Mouse (Mus musculus) stomach, embryonic 16.5 days (tissue): ENCODE data around the gene Dusp1. TPM values are rescaled to one million over a fixed set of nuclear protein-coding genes. Genes with fewer than 3 reads are reported as not detected.
A peak's percentile ranks its signal among the peaks of the same experiment; 100 is the strongest.

Experiments used
- ATAC-seq: fragments of 200-750 bp; cut with Nextera tagmentation; 2 replicates; pipeline ENCODE4 v1.8.0; 2017; ENCODE audit warnings: moderate number of reproducible peaks, moderate TSS enrichment; ENCODE audit not compliant: insufficient read depth, low FRiP score
- H3K27ac ChIP-seq: fragments of 300-500 bp; sonication (generic); 2 replicates; pipeline ENCODE4 v1.5.1; 2014; ENCODE audit warnings: low read length
- H3K27me3 ChIP-seq: fragments of 300-500 bp; sonication (generic); 2 replicates; pipeline ENCODE4 v1.6.1; 2014; ENCODE audit warnings: low read length, control low read depth, mixed read lengths; ENCODE audit not compliant: control insufficient read depth, insufficient read depth
- H3K36me3 ChIP-seq: fragments of 300-500 bp; sonication (generic); 2 replicates; pipeline ENCODE4 v1.6.1; 2014; ENCODE audit warnings: low read length; ENCODE audit not compliant: control insufficient read depth, insufficient read depth
- H3K4me1 ChIP-seq: fragments of 300-500 bp; sonication (generic); 2 replicates; pipeline ENCODE4 v1.6.1; 2014; ENCODE audit warnings: low read length, control low read depth, mixed read lengths; ENCODE audit not compliant: control insufficient read depth, insufficient read depth
- H3K4me2 ChIP-seq: fragments of 300-500 bp; sonication (generic); 2 replicates; pipeline ENCODE4 v1.6.1; 2014; ENCODE audit warnings: low read depth, low read length, mixed read lengths
- H3K4me3 ChIP-seq: fragments of 300-500 bp; sonication (generic); replicated peaks from 2 replicates; pipeline ENCODE4 v1.5.1; 2014; ENCODE audit warnings: mild to moderate bottlenecking, low read length
- H3K9ac ChIP-seq: fragments of 300-500 bp; sonication (generic); 2 replicates; pipeline ENCODE4 v1.6.1; 2014; ENCODE audit warnings: low read length
- H3K9me3 ChIP-seq: fragments of 300-500 bp; sonication (generic); replicated peaks from 2 replicates; pipeline ENCODE4 v1.6.1; 2016; ENCODE audit warnings: low read length, control low read depth; ENCODE audit not compliant: control insufficient read depth
- WGBS: fragments of 180-500 bp; shearing (Covaris S2); extraction: QIAGEN DNeasy Blood & Tissue Kit; methylation state at CpG from one replicate; pipeline ENCODE4 v1.1.7; 2014; 5-methylcytosine and 5-hydroxymethylcytosine counted together
- polyA plus RNA-seq: library from polyadenylated mRNA; unstranded; fragments of >200 nt; fragmentation: Nextera tagmentation; extraction: Ambion mirVana; gene quantifications from 2 replicates; pipeline ENCODE4 v1.2.1, GENCODE M21; 2015

The Dusp1 gene
- polyA plus RNA-seq, 1 experiment from 2014 or later: 18.3 TPM

- no peak; the same call in 1 of the 2 replicates for ATAC-seq
These were observed 40.0 kb upstream of the Dusp1 start for GRCm38 (mm10) chr17:26601926-26602325.

GRCm38 (mm10) chr17:26601514-26601913, 39.6 kb upstream of the Dusp1 start:
- no peaks in the 10 kb centered on the region for H3K27me3 ChIP-seq
- no peak for ATAC-seq
- no peak overlapping the region for H3K4me2 ChIP-seq
- peak overlapping the region; percentile 28; the same call in 1 of the 2 replicates for H3K9ac ChIP-seq
- H3K4me3 ChIP-seq: no peak overlapping the region
- no peaks in the 10 kb centered on the region for H3K36me3 ChIP-seq
- H3K9me3 ChIP-seq: no peaks in the 10 kb centered on the region
- peaks cover 20% of the 10 kb centered on the region for H3K4me1 ChIP-seq
- H3K27ac ChIP-seq: peak overlapping the region; percentile 43; the same call in 1 of the 2 replicates
- WGBS: 65% methylated on average over 6 of the region's 6 CpGs

More at GRCm38 (mm10) chr17:26601926-26602325, 40.0 kb upstream of the Dusp1 start:
- H3K36me3 ChIP-seq: no peaks in the 10 kb centered on the region
- peaks cover 16% of the 10 kb centered on the region for H3K4me1 ChIP-seq
- 67% methylated on average over 6 of the region's 6 CpGs for WGBS
- H3K9ac ChIP-seq: no peak overlapping the region
- H3K4me2 ChIP-seq: no peak overlapping the region
- H3K9me3 ChIP-seq: no peaks in the 10 kb centered on the region
- no peak overlapping the region for H3K4me3 ChIP-seq
- H3K27ac ChIP-seq: peak overlapping the region; percentile 43; the same call in 1 of the 2 replicates
- H3K27me3 ChIP-seq: no peaks in the 10 kb centered on the region

GRCm38 (mm10) chr17:26600913-26601447, 39.1 kb upstream of the Dusp1 start:
- H3K27ac ChIP-seq: peak overlapping the region; percentile 43; the same call in 1 of the 2 replicates
- no peaks in the 10 kb centered on the region for H3K27me3 ChIP-seq
- peak overlapping the region; percentile 28; the same call in 1 of the 2 replicates for H3K9ac ChIP-seq
- H3K4me3 ChIP-seq: no peak overlapping the region
- H3K4me1 ChIP-seq: peaks cover 25% of the 10 kb centered on the region
- no peaks in the 10 kb centered on the region for H3K36me3 ChIP-seq
- H3K9me3 ChIP-seq: no peaks in the 10 kb centered on the region
- ATAC-seq: peak; percentile 35
- H3K4me2 ChIP-seq: no peak overlapping the region
- WGBS: 55% methylated on average over 17 of the region's 17 CpGs

GRCm38 (mm10) chr17:26598845-26599244, 36.9 kb upstream of the Dusp1 start:
- ATAC-seq: no peak
- H3K4me3 ChIP-seq: no peak overlapping the region
- no peaks in the 10 kb centered on the region for H3K27me3 ChIP-seq
- no peak overlapping the region for H3K4me2 ChIP-seq
- H3K36me3 ChIP-seq: no peaks in the 10 kb centered on the region
- H3K9ac ChIP-seq: no peak overlapping the region
- no peak overlapping the region for H3K27ac ChIP-seq
- WGBS: 89% methylated on average over 5 of the region's 5 CpGs
- H3K4me1 ChIP-seq: peaks cover 39% of the 10 kb centered on the region
- H3K9me3 ChIP-seq: no peaks in the 10 kb centered on the region

- ATAC-seq: peak; percentile 20; the same call in 1 of the 2 replicates
- no peak overlapping the region for H3K4me3 ChIP-seq
- no peak overlapping the region for H3K4me2 ChIP-seq
- H3K9ac ChIP-seq: peak overlapping the region; percentile 41; the same call in 1 of the 2 replicates
- H3K27ac ChIP-seq: peak overlapping the region; percentile 84
- H3K27me3 ChIP-seq: no peaks in the 10 kb centered on the region
- WGBS: 62% methylated on average over 6 of the region's 6 CpGs
- peaks cover 38% of the 10 kb centered on the region for H3K4me1 ChIP-seq
- H3K36me3 ChIP-seq: no peaks in the 10 kb centered on the region
- no peaks in the 10 kb centered on the region for H3K9me3 ChIP-seq
These were observed 35.0 kb upstream of the Dusp1 start for GRCm38 (mm10) chr17:26596856-26597481.

GRCm38 (mm10) chr17:26596168-26596658, 34.3 kb upstream of the Dusp1 start:
- H3K36me3 ChIP-seq: no peaks in the 10 kb centered on the region
- peak overlapping the region; percentile 41 for H3K9ac ChIP-seq
- peak; percentile 32; the same call in 1 of the 2 replicates for ATAC-seq
- no peaks in the 10 kb centered on the region for H3K9me3 ChIP-seq
- no peak overlapping the region for H3K4me3 ChIP-seq
- peak overlapping the region; percentile 84 for H3K27ac ChIP-seq
- 53% methylated on average over 7 of the region's 7 CpGs for WGBS
- peaks cover 30% of the 10 kb centered on the region for H3K4me1 ChIP-seq
- no peaks in the 10 kb centered on the region for H3K27me3 ChIP-seq
- 0 out of 2 replicates have a peak overlapping the region, but pooled peaks have one; percentile 6 for H3K4me2 ChIP-seq

GRCm38 (mm10) chr17:26595448-26596167, 33.7 kb upstream of the Dusp1 start:
- Histone ChIP-seq H3K4me1 (peaks cover 28% of the 10 kb centered on the region), H3K27ac (peak overlapping the region; percentile 84), H3K36me3 (no peaks in the 10 kb centered on the region), H3K4me3 (no peak overlapping the region), H3K4me2 (0 out of 2 replicates have a peak overlapping the region, but pooled peaks have one; percentile 6), H3K9me3 (no peaks in the 10 kb centered on the region), H3K9ac (peak overlapping the region; percentile 41; the same call in 1 of the 2 replicates), H3K27me3 (no peaks in the 10 kb centered on the region)
- WGBS: 36% methylated on average over 7 of the region's 7 CpGs
- no peak for ATAC-seq

- ATAC-seq: no peak
- peaks cover 26% of the 10 kb centered on the region for H3K4me1 ChIP-seq
- no peaks in the 10 kb centered on the region for H3K9me3 ChIP-seq
- no peaks in the 10 kb centered on the region for H3K36me3 ChIP-seq
- H3K4me3 ChIP-seq: no peak overlapping the region
- 76% methylated on average over 7 of the region's 7 CpGs for WGBS
- H3K27me3 ChIP-seq: no peaks in the 10 kb centered on the region
- no peak overlapping the region for H3K4me2 ChIP-seq
- H3K27ac ChIP-seq: peak overlapping the region; percentile 84
- no peak overlapping the region; the same call in 1 of the 2 replicates for H3K9ac ChIP-seq
These were observed 33.0 kb upstream of the Dusp1 start for GRCm38 (mm10) chr17:26594958-26595357.
